Mouse (Mus musculus) heart, adult 2 months (tissue): Measurements from ENCODE around the gene Derl3.

Source experiments
- CTCF ChIP-seq: fragments of 200-600 bp; IDR thresholded peaks from 2 replicates; pipeline ENCODE4 v1.8.1; 2022; ENCODE audit warnings: antibody characterized with exemption, mild to moderate bottlenecking, moderate library complexity
- EP300 ChIP-seq: fragments of 200-500 bp; IDR thresholded peaks from 2 replicates; pipeline ENCODE4 v1.6.1; 2011; ENCODE audit warnings: low read depth, low read length, control low read depth; ENCODE audit not compliant: insufficient read depth
- POLR2A ChIP-seq: fragments of 200-500 bp; IDR thresholded peaks from 2 replicates; pipeline ENCODE4 v1.6.1; 2011; ENCODE audit warnings: mild to moderate bottlenecking, low read depth, low read length, control low read depth; ENCODE audit not compliant: insufficient read depth

GRCm38 (mm10) chr10:75921026-75921725, 28.0 kb downstream of the Derl3 start, which contains the start of gene Smarcb1:
- TF ChIP-seq POLR2A (peak; percentile 56), CTCF (no peak), EP300 (no peak)
